Mouse (Mus musculus) heart, embryonic 16.5 days (tissue): Measurements from ENCODE around the gene Usp19. TPM values are rescaled to one million over a fixed set of nuclear protein-coding genes. Genes with fewer than 3 reads are reported as not detected.
A peak's percentile ranks its signal among the peaks of the same experiment; 100 is the strongest.

Experiments used
- ATAC-seq: fragments of 200-750 bp; cut with Nextera tagmentation; replicated peaks from 2 replicates; pipeline ENCODE4 v1.8.0; 2017; ENCODE audit warnings: moderate number of reproducible peaks; ENCODE audit not compliant: insufficient read depth, low FRiP score; ENCODE audit errors: extremely low read depth
- H3K27ac ChIP-seq: fragments of 300-500 bp; sonication (generic); 2 replicates; pipeline ENCODE4 v1.5.1; 2014; ENCODE audit warnings: mild to moderate bottlenecking, low read length, control low read depth, moderate library complexity
- H3K27me3 ChIP-seq: fragments of 300-500 bp; sonication (generic); 2 replicates; pipeline ENCODE4 v1.6.1; 2014; ENCODE audit warnings: low read length, mixed read lengths; ENCODE audit not compliant: control insufficient read depth, insufficient read depth
- H3K36me3 ChIP-seq: fragments of 300-500 bp; sonication (generic); 2 replicates; pipeline ENCODE4 v1.6.1; 2014; ENCODE audit not compliant: control insufficient read depth, insufficient read depth
- H3K4me1 ChIP-seq: fragments of 300-500 bp; sonication (generic); 2 replicates; pipeline ENCODE4 v1.6.1; 2014; ENCODE audit warnings: low read length, mixed read lengths; ENCODE audit not compliant: control insufficient read depth, insufficient read depth
- H3K4me2 ChIP-seq: fragments of 300-500 bp; sonication (generic); 2 replicates; pipeline ENCODE4 v1.6.1; 2014; ENCODE audit warnings: low read depth, mild to moderate bottlenecking, control low read depth, low read length
- H3K4me3 ChIP-seq: fragments of 300-500 bp; sonication (generic); 2 replicates; pipeline ENCODE4 v1.5.1; 2014; ENCODE audit warnings: mild to moderate bottlenecking, control low read depth, low read length
- H3K9ac ChIP-seq: fragments of 300-500 bp; sonication (generic); 2 replicates; pipeline ENCODE4 v1.6.1; 2014; ENCODE audit warnings: low read length, control low read depth
- H3K9me3 ChIP-seq: fragments of 300-500 bp; sonication (generic); replicated peaks from 2 replicates; pipeline ENCODE4 v1.6.1; 2016; ENCODE audit warnings: low read length; ENCODE audit not compliant: control insufficient read depth
- WGBS: fragments of 180-500 bp; shearing (Covaris S2); extraction: QIAGEN DNeasy Blood & Tissue Kit; methylation state at CpG from one replicate; pipeline ENCODE4 v1.1.7; 2014; 5-methylcytosine and 5-hydroxymethylcytosine counted together
- polyA plus RNA-seq: library from polyadenylated mRNA; unstranded; fragments of >200 nt; fragmentation: Nextera tagmentation; extraction: Ambion mirVana; gene quantifications from 2 replicates; pipeline ENCODE4 v1.2.1, GENCODE M21; 2015

The Usp19 gene
- polyA plus RNA-seq, 1 experiment from 2014 or later = 60.1 TPM

GRCm38 (mm10) chr9:108461675-108462074 is 28.7 kb upstream of the Usp19 start:
- Histone ChIP-seq H3K27me3 (no peaks in the 10 kb centered on the region), H3K4me3 (peak overlapping the region; percentile 87), H3K4me1 (peaks cover 18% of the 10 kb centered on the region), H3K36me3 (peaks cover 25% of the 10 kb centered on the region), H3K27ac (peak overlapping the region; percentile 88), H3K9ac (no peak overlapping the region; the same call in 1 of the 2 replicates), H3K4me2 (peak overlapping the region; percentile 93), H3K9me3 (no peaks in the 10 kb centered on the region)
- ATAC-seq = no peak
- WGBS = 77% methylated on average over 5 of the region's 5 CpGs

- ATAC-seq = 0 out of 2 replicates have a peak, but pooled peaks have one; percentile 28
- no peaks in the 10 kb centered on the region for H3K27me3 ChIP-seq
- no peak overlapping the region for H3K4me3 ChIP-seq
- peak overlapping the region; percentile 93 for H3K4me2 ChIP-seq
- WGBS = 55% methylated on average over 10 of the region's 10 CpGs
- H3K36me3 ChIP-seq = peaks cover 25% of the 10 kb centered on the region
- peak overlapping the region; percentile 12; the same call in 1 of the 2 replicates for H3K9ac ChIP-seq
- H3K27ac ChIP-seq = peak overlapping the region; percentile 88
- H3K9me3 ChIP-seq = no peaks in the 10 kb centered on the region
- peaks cover 18% of the 10 kb centered on the region for H3K4me1 ChIP-seq
Observed at GRCm38 (mm10) chr9:108462192-108462591, 28.2 kb upstream of the Usp19 start.

GRCm38 (mm10) chr9:108463713-108464112 is 26.7 kb upstream of the Usp19 start:
- ATAC-seq = no peak
- Histone ChIP-seq H3K9me3 (no peaks in the 10 kb centered on the region), H3K27ac (no peak overlapping the region), H3K27me3 (no peaks in the 10 kb centered on the region), H3K9ac (no peak overlapping the region), H3K4me2 (no peak overlapping the region), H3K4me1 (peaks cover 18% of the 10 kb centered on the region), H3K36me3 (peaks cover 25% of the 10 kb centered on the region), H3K4me3 (no peak overlapping the region)
- WGBS = 91% methylated on average over 9 of the region's 9 CpGs

GRCm38 (mm10) chr9:108466219-108466618 is 24.2 kb upstream of the Usp19 start:
- no peak overlapping the region for H3K27ac ChIP-seq
- 92% methylated on average over 2 of the region's 2 CpGs for WGBS
- no peak for ATAC-seq
- H3K36me3 ChIP-seq = peaks cover 25% of the 10 kb centered on the region
- H3K4me2 ChIP-seq = no peak overlapping the region
- no peak overlapping the region for H3K4me3 ChIP-seq
- H3K27me3 ChIP-seq = no peaks in the 10 kb centered on the region
- no peaks in the 10 kb centered on the region for H3K9me3 ChIP-seq
- peaks cover 17% of the 10 kb centered on the region for H3K4me1 ChIP-seq
- H3K9ac ChIP-seq = no peak overlapping the region

GRCm38 (mm10) chr9:108469430-108469829 is 21.0 kb upstream of the Usp19 start:
- H3K4me1 ChIP-seq = no peaks in the 10 kb centered on the region
- no peaks in the 10 kb centered on the region for H3K9me3 ChIP-seq
- 60% methylated on average over 5 of the region's 5 CpGs for WGBS
- H3K36me3 ChIP-seq = peaks cover 9% of the 10 kb centered on the region; the same call in 1 of the 2 replicates
- no peak overlapping the region for H3K9ac ChIP-seq
- ATAC-seq = no peak
- H3K4me2 ChIP-seq = no peak overlapping the region
- no peak overlapping the region for H3K4me3 ChIP-seq
- H3K27ac ChIP-seq = no peak overlapping the region
- H3K27me3 ChIP-seq = no peaks in the 10 kb centered on the region

- Histone ChIP-seq H3K36me3 (peaks cover 8% of the 10 kb centered on the region; the same call in 1 of the 2 replicates), H3K4me1 (no peaks in the 10 kb centered on the region), H3K27me3 (no peaks in the 10 kb centered on the region), H3K4me3 (no peak overlapping the region), H3K4me2 (no peak overlapping the region), H3K9ac (no peak overlapping the region), H3K9me3 (no peaks in the 10 kb centered on the region), H3K27ac (no peak overlapping the region)
- no peak for ATAC-seq
- 54% methylated on average over 4 of the region's 4 CpGs for WGBS
Observed at GRCm38 (mm10) chr9:108469845-108470244, 20.6 kb upstream of the Usp19 start.

- no peaks in the 10 kb centered on the region for H3K27me3 ChIP-seq
- no peak overlapping the region for H3K9ac ChIP-seq
- no peaks in the 10 kb centered on the region for H3K36me3 ChIP-seq
- H3K4me2 ChIP-seq = no peak overlapping the region
- no peak for ATAC-seq
- H3K4me1 ChIP-seq = peaks cover 7% of the 10 kb centered on the region
- H3K9me3 ChIP-seq = no peaks in the 10 kb centered on the region
- WGBS = 60% methylated on average over 1 of the region's 1 CpGs
- no peak overlapping the region for H3K4me3 ChIP-seq
- H3K27ac ChIP-seq = no peak overlapping the region
Observed at GRCm38 (mm10) chr9:108474528-108474927, 15.9 kb upstream of the Usp19 start.

- peaks cover 21% of the 10 kb centered on the region for H3K36me3 ChIP-seq
- H3K9me3 ChIP-seq = no peaks in the 10 kb centered on the region
- peaks cover 29% of the 10 kb centered on the region for H3K4me1 ChIP-seq
- peak; percentile 67 for ATAC-seq
- H3K9ac ChIP-seq = peak overlapping the region; percentile 67
- under 1% methylated on average over 20 of the region's 20 CpGs for WGBS
- H3K4me3 ChIP-seq = peak overlapping the region; percentile 60
- H3K4me2 ChIP-seq = peak overlapping the region; percentile 93
- H3K27me3 ChIP-seq = no peaks in the 10 kb centered on the region
- peak overlapping the region; percentile 83 for H3K27ac ChIP-seq
Observed at GRCm38 (mm10) chr9:108478638-108479156, 11.7 kb upstream of the Usp19 start.

- Histone ChIP-seq H3K36me3 (peaks cover 26% of the 10 kb centered on the region), H3K4me2 (peak overlapping the region; percentile 93), H3K4me1 (peaks cover 29% of the 10 kb centered on the region), H3K27me3 (no peaks in the 10 kb centered on the region), H3K9ac (peak overlapping the region; percentile 67), H3K27ac (peak overlapping the region; percentile 83; the same call in 1 of the 2 replicates), H3K4me3 (no peak overlapping the region), H3K9me3 (no peaks in the 10 kb centered on the region)
- WGBS = 34% methylated on average over 11 of the region's 11 CpGs
- no peak for ATAC-seq
Observed at GRCm38 (mm10) chr9:108479241-108479640, 11.2 kb upstream of the Usp19 start.
